19 mouse cellular contexts compared by ENCODE assay signal in the genomic region with DNA sequence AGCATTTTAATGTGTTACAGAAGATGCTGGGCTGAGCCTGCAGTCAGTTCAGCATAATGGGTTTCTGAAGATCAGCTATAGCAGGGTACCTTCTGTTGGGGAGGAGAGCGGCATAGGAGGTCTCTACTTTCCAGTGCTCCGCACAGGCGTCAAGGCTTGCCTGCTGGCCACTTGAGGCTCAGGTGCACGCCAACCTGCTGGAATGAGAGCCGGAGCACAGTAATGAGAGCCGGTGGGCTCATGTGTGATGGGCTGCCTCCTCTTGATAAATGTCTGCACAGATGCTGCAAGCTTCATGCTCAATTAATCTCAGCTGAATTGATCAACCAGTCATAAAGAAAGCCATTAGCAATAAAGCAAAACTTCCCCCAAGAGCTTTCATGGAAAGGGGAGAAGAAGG.
DNase-seq lines count a peak whose midpoint lies in the region; ATAC-seq lines count a peak whose summit lies in the region.
"Had no signal": no experiment of that assay in that cellular context is flagged by ENCODE, and none has a peak within 500 bp of the region (broad histone marks: within the 10 kb centered on the region; RNA-seq: fewer than 3 reads in every experiment).

No protein-coding gene starts in this region.

- DNase-seq in cerebellum, postnatal 10 days: peak; percentile 17 to 43
- DNase-seq in cerebellum, postnatal 36 days: no peak
- peak; percentile 81 for DNase-seq in midbrain, embryonic 11.5 days (ENCODE audit: low spot score, missing footprints)
- DNase-seq in midbrain, embryonic 10.5 days (ENCODE audit: low spot score): no peak
- DNase-seq in lung, postnatal 25 days (ENCODE audit: low spot score): no peak
- DNase-seq in natural killer cell, adult 2 months (ENCODE audit: low spot score in 2 of 2): no peak
- DNase-seq: cerebellum, adult 9-11 months; gastrocnemius, postnatal 25 days; kidney, postnatal 10 days; liver, embryonic 13.5 days; thymus, postnatal 36 days had no signal

- WGBS in midbrain, embryonic 11.5 days: 80% methylated on average over 6 of the region's 6 CpGs
- WGBS in midbrain, embryonic 10.5 days: 96% methylated on average over 6 of the region's 6 CpGs
- WGBS in hindbrain, embryonic 16.5 days: 44% methylated on average over 6 of the region's 6 CpGs
- 28% methylated on average over 6 of the region's 6 CpGs for WGBS in neural tube, embryonic 15.5 days

- ATAC-seq in midbrain, embryonic 11.5 days (ENCODE audit: low FRiP score): no peak
- peak; percentile 83 for ATAC-seq in hindbrain, embryonic 16.5 days
- peak; percentile 61; the same call in 1 of the 2 replicates for ATAC-seq in neural tube, embryonic 15.5 days (ENCODE audit: low FRiP score)
- ATAC-seq: CD4-positive, CD25-positive, alpha-beta regulatory T cell, adult 4 months; intestine, embryonic 16.5 days had no signal

- no peaks in the 10 kb centered on the region for H3K27me3 ChIP-seq in midbrain, embryonic 11.5 days (ENCODE audit: control insufficient read depth, insufficient read depth, low read length)
- H3K27me3 ChIP-seq in midbrain, embryonic 10.5 days (ENCODE audit: low read depth, poor library complexity, severe bottlenecking): no peaks in the 10 kb centered on the region
- H3K27me3 ChIP-seq in hindbrain, embryonic 16.5 days (replicated peaks; ENCODE audit: control insufficient read depth, insufficient read depth, low read length): 0 out of 2 replicates have a peak, but pooled peaks cover 2% of the 10 kb centered on the region
- no peaks in the 10 kb centered on the region for H3K27me3 ChIP-seq in neural tube, embryonic 15.5 days (replicated peaks)
- H3K27me3 ChIP-seq: heart, embryonic 12.5 days; liver, embryonic 13.5 days; lung, embryonic 15.5 days had no signal

- no peaks in the 10 kb centered on the region for H3K36me3 ChIP-seq in midbrain, embryonic 11.5 days (ENCODE audit: control insufficient read depth, insufficient read depth, low read length)
- H3K36me3 ChIP-seq in midbrain, embryonic 10.5 days: no peaks in the 10 kb centered on the region
- no peaks in the 10 kb centered on the region for H3K36me3 ChIP-seq in hindbrain, embryonic 16.5 days (ENCODE audit: control insufficient read depth, insufficient read depth, low read length)
- no peaks in the 10 kb centered on the region for H3K36me3 ChIP-seq in neural tube, embryonic 15.5 days
- H3K36me3 ChIP-seq: G1E; heart, embryonic 12.5 days; liver, embryonic 13.5 days; lung, embryonic 15.5 days had no signal

- H3K4me1 ChIP-seq in midbrain, embryonic 11.5 days (ENCODE audit: control insufficient read depth, insufficient read depth, low read length): no peaks in the 10 kb centered on the region
- H3K4me1 ChIP-seq in midbrain, embryonic 10.5 days: no peaks in the 10 kb centered on the region; the same call in 1 of the 2 replicates
- peaks cover 3% of the 10 kb centered on the region; the same call in 1 of the 2 replicates for H3K4me1 ChIP-seq in hindbrain, embryonic 16.5 days (ENCODE audit: control insufficient read depth, insufficient read depth, low read depth, low read length)
- peaks cover 13% of the 10 kb centered on the region for H3K4me1 ChIP-seq in neural tube, embryonic 15.5 days
- H3K4me1 ChIP-seq: heart, embryonic 12.5 days; liver, embryonic 13.5 days; lung, embryonic 15.5 days had no signal

- no peak overlapping the region for H3K9ac ChIP-seq in midbrain, embryonic 11.5 days (ENCODE audit: low read length)
- H3K9ac ChIP-seq in hindbrain, embryonic 16.5 days (ENCODE audit: low read depth, low read length): no peak overlapping the region
- H3K9ac ChIP-seq in neural tube, embryonic 15.5 days (replicated peaks): no peak overlapping the region
- H3K9ac ChIP-seq: heart, embryonic 12.5 days; liver, embryonic 13.5 days; lung, embryonic 15.5 days had no signal

- no peaks in the 10 kb centered on the region for H3K9me3 ChIP-seq in midbrain, embryonic 11.5 days (ENCODE audit: control insufficient read depth, low read length)
- no peaks in the 10 kb centered on the region for H3K9me3 ChIP-seq in midbrain, embryonic 10.5 days (replicated peaks)
- H3K9me3 ChIP-seq in hindbrain, embryonic 16.5 days (ENCODE audit: control insufficient read depth, low read length): no peaks in the 10 kb centered on the region
- H3K9me3 ChIP-seq in neural tube, embryonic 15.5 days (replicated peaks): no peaks in the 10 kb centered on the region
- H3K9me3 ChIP-seq: heart, embryonic 12.5 days; liver, embryonic 13.5 days; lung, embryonic 15.5 days had no signal

- no peak overlapping the region for H3K4me3 ChIP-seq in midbrain, embryonic 11.5 days (ENCODE audit: low read depth, low read length)
- H3K4me3 ChIP-seq in midbrain, embryonic 10.5 days: no peak overlapping the region
- no peak overlapping the region for H3K4me3 ChIP-seq in hindbrain, embryonic 16.5 days (ENCODE audit: low read length)
- H3K4me3 ChIP-seq in neural tube, embryonic 15.5 days (replicated peaks): no peak overlapping the region
- H3K4me3 ChIP-seq: heart, embryonic 12.5 days; liver, embryonic 13.5 days; lung, embryonic 15.5 days; myocyte had no signal

- H3K27ac ChIP-seq in midbrain, embryonic 11.5 days (ENCODE audit: low read depth, low read length): no peak overlapping the region
- H3K27ac ChIP-seq in midbrain, embryonic 10.5 days (replicated peaks): no peak overlapping the region
- no peak overlapping the region for H3K27ac ChIP-seq in hindbrain, embryonic 16.5 days (ENCODE audit: low read depth, low read length)
- no peak overlapping the region for H3K27ac ChIP-seq in neural tube, embryonic 15.5 days (replicated peaks)
- H3K27ac ChIP-seq: liver, embryonic 13.5 days; lung, embryonic 15.5 days had no signal

- H3K4me2 ChIP-seq in midbrain, embryonic 11.5 days: no peak overlapping the region
- no peak overlapping the region; the same call in 1 of the 2 replicates for H3K4me2 ChIP-seq in hindbrain, embryonic 16.5 days (ENCODE audit: low read length)
- H3K4me2 ChIP-seq in neural tube, embryonic 15.5 days: 0 out of 2 replicates have a peak overlapping the region, but pooled peaks have one; percentile 21
- H3K4me2 ChIP-seq: heart, embryonic 12.5 days; liver, embryonic 13.5 days; lung, embryonic 15.5 days had no signal

Comparison
In these comparisons a context has a peak if more than half of its experiments do, and no peak if none do; other contexts are left out.
1. DNase-seq: peak in cerebellum, postnatal 10 days (2 of 2) and midbrain, embryonic 11.5 days (single experiment); none in cerebellum, postnatal 36 days (0 of 2), midbrain, embryonic 10.5 days (single experiment), lung, postnatal 25 days (single experiment) and natural killer cell, adult 2 months (0 of 2).